Mouse (Mus musculus) gastrocnemius, adult 8-10 months (tissue): ENCODE data around the gene Tmem8. TPM values are rescaled to one million over a fixed set of nuclear protein-coding genes. Genes with fewer than 3 reads are reported as not detected.
"Not testable (repeated sequence)": the region's sequence is repeated elsewhere in the genome, so short reads cannot be mapped to it uniquely, and the experiment has no call there.

ENCODE experiments used
- DNase-seq, 2 experiments: peaks; one replicate each; pipeline ENCODE4 v3.0.0; 2022; ENCODE audit warnings: low spot score in 2 of 2
- total RNA-seq, 4 experiments: library from RNA; stranded (reverse); gene quantifications; 2 replicates each; pipeline ENCODE4 v1.2.4; 2022

The Tmem8 gene
- total RNA-seq, 4 experiments from 2014 or later: 2.6 to 4.1 (median 3.4) TPM

DNA sequence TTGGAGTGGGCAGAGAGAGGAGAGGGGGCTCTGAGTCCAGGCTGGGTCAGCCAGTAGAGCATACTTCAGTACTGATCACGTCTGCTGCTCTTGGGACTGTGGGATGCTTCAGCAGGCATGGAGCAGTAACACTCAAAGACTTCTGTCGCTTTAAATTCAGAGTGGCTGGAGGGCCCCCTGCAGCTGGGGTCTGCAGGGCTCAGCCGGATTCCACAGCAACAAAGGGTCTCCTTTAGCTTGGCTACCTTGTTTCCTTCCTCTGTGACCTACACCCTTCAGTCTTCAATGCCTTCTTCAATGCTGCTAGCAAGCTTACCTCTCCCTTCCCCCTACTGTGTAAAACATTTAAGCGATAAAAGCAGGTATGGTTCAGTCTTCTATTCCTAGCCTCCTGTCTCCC, 2.1 kb upstream of the Tmem8 start:
- DNase-seq: no peak

GRCm38 (mm10) chr17:26111722-26112121, 1.4 kb upstream of the Tmem8 start:
- no peak for DNase-seq

- no peak for DNase-seq
Measured at GRCm38 (mm10) chr17:26112751-26113150, 348 bp upstream of the Tmem8 start.

- no peak for DNase-seq
Measured at GRCm38 (mm10) chr17:26114061-26114460, 962 bp downstream of the Tmem8 start.

- not testable (repeated sequence) for DNase-seq
Measured at GRCm38 (mm10) chr17:26114461-26114860, 1.4 kb downstream of the Tmem8 start.

DNA sequence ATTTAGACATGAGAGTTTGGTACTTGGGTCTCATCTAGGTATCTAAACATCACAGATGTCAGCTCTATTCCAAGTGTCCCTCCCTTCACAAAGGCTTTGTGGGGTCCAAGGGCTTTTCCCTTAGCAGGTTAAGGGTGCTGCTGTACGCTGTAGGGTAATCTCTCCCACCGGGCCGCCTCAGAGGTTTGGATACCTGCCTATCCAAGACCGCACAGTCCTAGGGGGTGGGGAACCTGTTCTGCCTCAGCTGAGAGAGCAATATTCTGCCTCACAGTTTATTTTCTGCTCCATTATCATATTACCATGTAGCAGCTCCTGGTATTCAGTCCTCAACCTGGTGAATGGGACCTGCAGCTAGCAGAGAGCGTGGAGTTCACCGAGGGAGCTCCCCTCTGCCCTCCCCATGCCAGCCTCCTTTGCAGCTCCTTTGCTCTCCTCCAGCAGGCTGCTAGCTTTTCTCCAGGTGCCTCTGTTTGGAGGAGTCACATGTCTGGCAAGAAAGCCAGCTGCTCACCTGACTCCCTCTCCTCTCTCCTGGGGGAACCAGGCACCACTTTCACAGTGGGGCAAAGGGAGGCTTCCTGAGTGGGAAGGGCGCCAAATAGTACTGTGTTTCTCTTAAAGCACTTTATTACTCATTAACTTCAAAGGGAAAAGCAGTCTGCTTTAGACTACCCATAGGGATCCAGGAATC, 2.3 kb downstream of the Tmem8 start:
- DNase-seq: no peak

DNA sequence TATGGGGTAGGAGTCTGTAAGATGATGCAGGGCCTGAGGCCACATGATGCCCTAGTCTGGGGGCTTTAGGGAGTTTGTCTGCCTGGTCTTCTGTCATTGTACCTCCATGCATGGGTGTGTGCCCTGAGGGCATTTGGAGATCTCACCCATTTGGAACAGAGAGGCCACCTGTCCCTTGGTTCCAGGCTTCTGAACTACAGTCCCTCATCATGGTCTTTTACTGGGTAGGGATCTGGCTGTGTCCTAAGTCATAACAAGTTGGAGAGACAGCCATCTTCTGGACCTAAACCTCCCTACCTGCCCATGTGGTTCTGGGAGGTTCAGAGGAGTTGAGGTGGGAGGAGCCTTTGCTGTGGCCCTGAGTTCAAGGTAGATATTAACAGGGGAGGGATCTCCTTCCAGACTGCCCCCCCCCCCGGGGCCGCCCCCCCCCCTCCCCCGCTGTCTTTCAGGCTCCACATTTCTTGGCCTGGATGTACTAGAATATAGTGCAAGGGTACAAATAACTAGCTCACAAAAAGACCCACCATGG, 2.9 kb downstream of the Tmem8 start:
- DNase-seq: no peak

- DNase-seq: no peak
Measured at GRCm38 (mm10) chr17:26116503-26117258, 3.6 kb downstream of the Tmem8 start.

- peak in 1 of 2 experiments; percentile 36 for DNase-seq
Measured at GRCm38 (mm10) chr17:26119766-26120710, 6.9 kb downstream of the Tmem8 start.

DNA sequence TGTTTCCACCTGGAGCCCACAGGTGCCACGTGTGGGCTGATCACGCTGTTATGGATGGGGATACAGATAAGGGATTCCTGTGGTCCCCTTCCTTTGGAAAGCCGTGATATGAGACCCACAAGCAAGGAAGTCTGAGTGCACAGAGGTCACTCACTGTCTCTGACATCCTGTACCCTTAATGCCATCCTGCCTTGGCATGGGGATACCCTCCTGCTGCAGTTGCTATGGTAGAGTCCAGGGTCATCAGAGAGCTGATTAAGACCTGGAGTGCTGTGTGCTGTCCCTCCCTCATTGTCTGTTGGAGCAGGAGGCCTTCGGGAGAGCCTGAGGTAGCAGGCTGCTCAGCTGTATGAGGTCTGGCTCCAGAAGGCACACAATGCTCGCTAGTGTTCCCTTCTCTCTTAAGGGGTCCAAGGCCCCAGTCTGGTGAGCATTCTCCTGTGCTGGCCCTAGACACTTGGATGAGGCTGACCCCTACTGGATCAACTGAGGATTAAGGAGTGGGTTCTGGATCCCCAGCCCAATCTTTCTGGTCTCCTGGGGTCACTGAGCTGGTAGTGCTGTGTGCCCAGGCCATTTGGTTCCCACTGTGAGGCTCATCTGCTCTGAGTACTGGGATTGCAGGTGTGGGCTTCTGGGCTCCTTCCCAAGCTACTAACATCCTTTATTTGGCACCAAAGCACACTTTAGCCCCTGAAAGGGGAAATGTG, 9.5 kb downstream of the Tmem8 start:
- DNase-seq: no peak

DNA sequence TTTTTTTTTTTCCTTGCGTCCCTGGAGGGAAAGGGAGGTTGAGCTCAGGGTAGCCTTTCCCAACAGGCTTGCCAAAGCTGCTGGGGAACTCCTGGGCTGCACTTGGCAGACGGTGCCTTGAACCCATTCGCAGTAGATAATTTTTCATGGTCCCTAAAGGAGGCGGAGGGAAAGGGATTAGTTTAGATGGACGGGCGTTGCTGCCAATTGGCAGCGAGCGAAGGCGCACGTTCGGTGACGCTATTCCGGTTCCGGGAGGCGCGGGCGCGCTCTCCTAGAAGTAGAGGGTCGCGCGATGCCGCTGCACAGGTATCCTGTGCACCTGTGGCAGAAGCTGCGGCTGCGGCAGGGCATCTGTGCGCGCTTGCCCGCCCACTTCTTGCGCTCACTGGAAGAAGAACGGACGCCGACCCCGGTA, 10.2 kb downstream of the Tmem8 start, which contains the start of gene Mrpl28:
TSS of gene Mrpl28 (plus strand) at position 234 of the 418 bp plus-strand sequence.
- DNase-seq: peak; percentile 81 to 85

DNA sequence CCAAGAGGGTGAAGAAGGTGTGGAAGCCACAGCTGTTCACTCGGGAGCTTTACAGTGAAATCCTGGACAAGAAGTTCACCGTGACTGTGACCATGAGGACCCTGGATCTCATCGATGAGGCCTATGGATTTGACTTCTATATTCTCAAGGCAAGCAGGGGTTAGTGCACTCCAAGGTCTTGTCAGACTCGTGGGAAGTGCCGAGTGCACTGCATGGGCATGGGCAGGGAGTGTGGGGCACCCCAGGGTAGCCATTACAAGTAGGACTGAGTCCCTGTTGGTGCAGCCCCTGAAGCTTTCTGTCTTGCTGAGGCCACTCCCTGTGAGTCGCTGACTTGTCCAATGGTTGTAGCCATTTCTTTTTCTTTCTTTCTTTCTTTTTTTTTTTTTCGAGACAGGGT, 11.5 kb downstream of the Tmem8 start:
- DNase-seq: no peak

DNA sequence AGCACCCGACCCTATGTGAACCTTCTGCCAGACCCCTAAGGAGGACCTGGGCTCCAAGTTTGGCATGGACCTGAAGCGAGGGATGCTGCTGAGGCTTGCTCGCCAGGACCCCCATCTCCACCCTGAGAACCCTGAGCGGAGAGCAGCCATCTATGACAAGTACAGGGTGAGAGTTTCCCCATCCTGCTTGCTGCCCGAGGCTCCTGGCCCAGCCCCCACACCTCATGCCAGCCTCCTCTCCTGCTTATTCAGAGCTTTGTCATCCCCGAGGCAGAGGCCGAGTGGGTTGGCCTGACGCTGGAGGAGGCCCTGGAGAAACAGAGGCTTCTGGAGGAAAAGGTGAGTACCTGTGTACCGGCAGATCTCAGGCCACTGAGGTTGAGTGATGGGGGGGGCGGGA, 12.1 kb downstream of the Tmem8 start:
- no peak for DNase-seq

DNA sequence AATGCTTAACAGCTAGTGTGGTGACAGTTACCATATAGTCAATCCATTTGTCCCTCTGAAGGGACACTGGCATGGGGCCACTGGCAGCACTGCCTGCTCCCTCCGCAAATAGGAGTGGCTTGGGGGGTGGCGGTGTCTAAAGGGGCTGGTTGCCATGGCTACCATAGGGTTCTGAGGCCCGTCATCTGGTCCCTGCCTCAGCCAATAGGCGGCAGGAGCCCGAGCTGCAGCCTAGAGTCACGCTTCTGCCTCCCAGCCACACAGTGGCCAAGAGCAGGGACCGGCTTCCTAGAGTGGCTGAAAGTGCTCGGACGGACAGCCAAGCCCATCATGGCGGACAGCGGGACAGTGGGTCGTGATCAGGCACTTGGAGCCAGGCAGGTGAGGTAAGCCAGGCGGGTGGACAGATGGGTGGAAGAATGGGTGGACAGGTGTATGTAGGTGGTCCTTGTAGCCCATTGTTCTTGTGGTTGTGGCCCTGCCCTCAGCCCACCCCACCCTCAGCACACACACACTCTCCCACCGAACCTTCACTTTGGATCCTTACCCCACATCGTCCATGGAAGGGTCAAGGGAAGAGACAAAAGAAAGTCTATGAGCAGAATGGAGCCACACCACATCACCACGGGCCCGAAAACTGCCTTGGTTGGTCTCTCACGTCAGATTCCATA, 18.1 kb downstream of the Tmem8 start:
- DNase-seq: no peak

- DNase-seq: no peak
Measured at GRCm38 (mm10) chr17:26131856-26132853, 19.1 kb downstream of the Tmem8 start.

GRCm38 (mm10) chr17:26137106-26137750, 24.1 kb downstream of the Tmem8 start:
- no peak for DNase-seq

- DNase-seq: no peak
Measured at GRCm38 (mm10) chr17:26137751-26138130, 24.6 kb downstream of the Tmem8 start.

DNA sequence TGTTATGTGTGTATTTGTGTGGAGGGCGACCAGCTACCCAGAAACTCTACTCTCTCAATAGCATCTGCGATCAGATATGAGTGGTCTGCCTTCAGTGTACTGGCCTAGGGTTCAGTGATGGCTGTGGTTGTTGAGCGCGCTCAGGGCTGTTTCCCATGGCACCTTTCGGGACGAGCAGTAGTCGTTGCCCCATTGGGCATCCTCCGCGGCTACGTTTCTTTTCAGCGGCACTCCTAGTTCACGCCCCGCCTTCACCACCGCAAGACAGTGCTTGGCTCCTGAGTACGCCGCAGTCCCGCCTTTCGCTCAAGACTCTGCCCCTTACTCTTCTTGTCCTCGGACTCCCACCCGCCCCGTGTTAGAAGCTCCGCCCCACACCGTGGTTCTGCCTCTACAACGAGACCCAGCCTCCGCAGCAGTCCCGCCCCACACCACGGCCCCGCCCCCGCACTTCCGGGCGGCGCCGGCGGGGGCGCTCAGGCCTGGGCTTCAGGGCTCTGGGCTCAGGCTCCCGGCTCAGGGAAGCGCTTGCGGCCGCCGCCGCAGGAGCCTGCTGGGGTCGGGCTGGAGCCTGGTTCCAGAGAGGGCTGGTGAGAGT, 25.2 kb downstream of the Tmem8 start, which contains the start of gene Axin1:
TSS of gene Axin1 (plus strand) at position 450 of the 598 bp plus-strand sequence.
- peak; percentile 88 to 91 for DNase-seq
